Mouse (Mus musculus): Measurements from ENCODE around the gene Ablim2. TPM values are rescaled to one million over a fixed set of nuclear protein-coding genes. Genes with fewer than 3 reads are reported as not detected.

Gene Ablim2
- polyA plus RNA-seq, 1 experiment from 2014 or later, result 16.3 TPM

GRCm38 (mm10) chr5:35892363-35892762 lies 134.7 kb downstream of the Ablim2 start:
- no peaks in the 10 kb centered on the region for H3K9me3 ChIP-seq (ENCODE audit: control insufficient read depth, low read length)
- no peaks in the 10 kb centered on the region for H3K36me3 ChIP-seq (ENCODE audit: control insufficient read depth, insufficient read depth)
- H3K4me3 ChIP-seq (replicated peaks; ENCODE audit: low read length), result no peak overlapping the region
- no peak for ATAC-seq
- peaks cover 35% of the 10 kb centered on the region for H3K4me1 ChIP-seq (replicated peaks; ENCODE audit: control insufficient read depth, insufficient read depth, low read length)
- no peaks in the 10 kb centered on the region for H3K27me3 ChIP-seq (replicated peaks; ENCODE audit: control insufficient read depth, insufficient read depth, low read length)
- no peak overlapping the region for H3K27ac ChIP-seq (ENCODE audit: low read length)
- WGBS, result 84% methylated on average over 3 of the region's 3 CpGs
- no peak overlapping the region for H3K9ac ChIP-seq (replicated peaks; ENCODE audit: low read depth, low read length)
- no peak overlapping the region for H3K4me2 ChIP-seq (ENCODE audit: low read length)

- under 1% methylated on average over 49 of the region's 49 CpGs for WGBS
- H3K36me3 ChIP-seq (ENCODE audit: control insufficient read depth, insufficient read depth), result no peaks in the 10 kb centered on the region
- ATAC-seq, result peak; percentile 94
Observed at GRCm38 (mm10) chr5:35893093-35893804, 135.6 kb downstream of the Ablim2 start, which contains the start of gene Afap1. TSS of gene Afap1 (plus strand) at chr5:35893319.

GRCm38 (mm10) chr5:35893805-35894260 lies 136.2 kb downstream of the Ablim2 start:
- Histone ChIP-seq H3K9ac (replicated peaks; ENCODE audit: low read depth, low read length) (peak overlapping the region; percentile 99), H3K27ac (ENCODE audit: low read length) (peak overlapping the region; percentile 79), H3K27me3 (replicated peaks; ENCODE audit: control insufficient read depth, insufficient read depth, low read length) (no peaks in the 10 kb centered on the region), H3K4me3 (replicated peaks; ENCODE audit: low read length) (peak overlapping the region; percentile 97), H3K36me3 (ENCODE audit: control insufficient read depth, insufficient read depth) (no peaks in the 10 kb centered on the region), H3K4me1 (replicated peaks; ENCODE audit: control insufficient read depth, insufficient read depth, low read length) (peaks cover 45% of the 10 kb centered on the region), H3K4me2 (ENCODE audit: low read length) (peak overlapping the region; percentile 60), H3K9me3 (ENCODE audit: control insufficient read depth, low read length) (no peaks in the 10 kb centered on the region)
- peak; percentile 19; the same call in 1 of the 2 replicates for ATAC-seq
- under 1% methylated on average over 21 of the region's 21 CpGs for WGBS

More at GRCm38 (mm10) chr5:35893093-35893804, 135.6 kb downstream of the Ablim2 start, which contains the start of gene Afap1:
- Histone ChIP-seq H3K9ac (replicated peaks; ENCODE audit: low read depth, low read length) (peak within 1 kb of the TSS; percentile 99), H3K4me3 (replicated peaks; ENCODE audit: low read length) (peak within 1 kb of the TSS; percentile 97), H3K4me2 (ENCODE audit: low read length) (peak within 1 kb of the TSS; percentile 60), H3K9me3 (ENCODE audit: control insufficient read depth, low read length) (no peaks in the 10 kb centered on the region), H3K4me1 (replicated peaks; ENCODE audit: control insufficient read depth, insufficient read depth, low read length) (peaks cover 41% of the 10 kb centered on the region), H3K27ac (ENCODE audit: low read length) (peak within 1 kb of the TSS; percentile 79), H3K27me3 (replicated peaks; ENCODE audit: control insufficient read depth, insufficient read depth, low read length) (no peaks in the 10 kb centered on the region)

GRCm38 (mm10) chr5:35894295-35895047 lies 136.8 kb downstream of the Ablim2 start:
- no peaks in the 10 kb centered on the region for H3K9me3 ChIP-seq (ENCODE audit: control insufficient read depth, low read length)
- WGBS, result 7% methylated on average over 30 of the region's 30 CpGs
- H3K27me3 ChIP-seq (replicated peaks; ENCODE audit: control insufficient read depth, insufficient read depth, low read length), result no peaks in the 10 kb centered on the region
- peak overlapping the region; percentile 97 for H3K4me3 ChIP-seq (replicated peaks; ENCODE audit: low read length)
- peak overlapping the region; percentile 99 for H3K9ac ChIP-seq (replicated peaks; ENCODE audit: low read depth, low read length)
- no peak for ATAC-seq
- H3K36me3 ChIP-seq (ENCODE audit: control insufficient read depth, insufficient read depth), result no peaks in the 10 kb centered on the region
- peak overlapping the region; percentile 60 for H3K4me2 ChIP-seq (ENCODE audit: low read length)
- H3K4me1 ChIP-seq (replicated peaks; ENCODE audit: control insufficient read depth, insufficient read depth, low read length), result peaks cover 45% of the 10 kb centered on the region
- no peak overlapping the region for H3K27ac ChIP-seq (ENCODE audit: low read length)

GRCm38 (mm10) chr5:35895926-35896325 lies 138.2 kb downstream of the Ablim2 start:
- no peak overlapping the region for H3K4me3 ChIP-seq (replicated peaks; ENCODE audit: low read length)
- no peak overlapping the region for H3K27ac ChIP-seq (ENCODE audit: low read length)
- peak overlapping the region; percentile 60 for H3K4me2 ChIP-seq (ENCODE audit: low read length)
- peaks cover 55% of the 10 kb centered on the region for H3K4me1 ChIP-seq (replicated peaks; ENCODE audit: control insufficient read depth, insufficient read depth, low read length)
- no peaks in the 10 kb centered on the region for H3K36me3 ChIP-seq (ENCODE audit: control insufficient read depth, insufficient read depth)
- no peaks in the 10 kb centered on the region for H3K27me3 ChIP-seq (replicated peaks; ENCODE audit: control insufficient read depth, insufficient read depth, low read length)
- no peaks in the 10 kb centered on the region for H3K9me3 ChIP-seq (ENCODE audit: control insufficient read depth, low read length)
- no peak for ATAC-seq
- no peak overlapping the region for H3K9ac ChIP-seq (replicated peaks; ENCODE audit: low read depth, low read length)
- WGBS, result 94% methylated on average over 4 of the region's 4 CpGs

GRCm38 (mm10) chr5:35896556-35896955 lies 138.9 kb downstream of the Ablim2 start:
- WGBS, result 44% methylated on average over 4 of the region's 4 CpGs
- no peaks in the 10 kb centered on the region for H3K9me3 ChIP-seq (ENCODE audit: control insufficient read depth, low read length)
- H3K4me3 ChIP-seq (replicated peaks; ENCODE audit: low read length), result no peak overlapping the region
- H3K27me3 ChIP-seq (replicated peaks; ENCODE audit: control insufficient read depth, insufficient read depth, low read length), result no peaks in the 10 kb centered on the region
- H3K4me2 ChIP-seq (ENCODE audit: low read length), result peak overlapping the region; percentile 22
- no peak for ATAC-seq
- H3K36me3 ChIP-seq (ENCODE audit: control insufficient read depth, insufficient read depth), result no peaks in the 10 kb centered on the region
- peaks cover 60% of the 10 kb centered on the region for H3K4me1 ChIP-seq (replicated peaks; ENCODE audit: control insufficient read depth, insufficient read depth, low read length)
- no peak overlapping the region for H3K9ac ChIP-seq (replicated peaks; ENCODE audit: low read depth, low read length)
- no peak overlapping the region for H3K27ac ChIP-seq (ENCODE audit: low read length)

GRCm38 (mm10) chr5:35897147-35897546 lies 139.5 kb downstream of the Ablim2 start:
- Histone ChIP-seq H3K4me3 (replicated peaks; ENCODE audit: low read length) (no peak overlapping the region), H3K4me1 (replicated peaks; ENCODE audit: control insufficient read depth, insufficient read depth, low read length) (peaks cover 60% of the 10 kb centered on the region), H3K36me3 (ENCODE audit: control insufficient read depth, insufficient read depth) (no peaks in the 10 kb centered on the region), H3K4me2 (ENCODE audit: low read length) (peak overlapping the region; percentile 22; the same call in 1 of the 2 replicates), H3K27me3 (replicated peaks; ENCODE audit: control insufficient read depth, insufficient read depth, low read length) (no peaks in the 10 kb centered on the region), H3K9me3 (ENCODE audit: control insufficient read depth, low read length) (no peaks in the 10 kb centered on the region), H3K27ac (ENCODE audit: low read length) (no peak overlapping the region), H3K9ac (replicated peaks; ENCODE audit: low read depth, low read length) (no peak overlapping the region)
- 52% methylated on average over 4 of the region's 4 CpGs for WGBS
- ATAC-seq, result no peak

- no peak overlapping the region for H3K27ac ChIP-seq (ENCODE audit: low read length)
- H3K9ac ChIP-seq (replicated peaks; ENCODE audit: low read depth, low read length), result no peak overlapping the region
- H3K4me1 ChIP-seq (replicated peaks; ENCODE audit: control insufficient read depth, insufficient read depth, low read length), result peaks cover 54% of the 10 kb centered on the region
- H3K36me3 ChIP-seq (ENCODE audit: control insufficient read depth, insufficient read depth), result no peaks in the 10 kb centered on the region
- H3K9me3 ChIP-seq (ENCODE audit: control insufficient read depth, low read length), result no peaks in the 10 kb centered on the region
- H3K27me3 ChIP-seq (replicated peaks; ENCODE audit: control insufficient read depth, insufficient read depth, low read length), result no peaks in the 10 kb centered on the region
- H3K4me2 ChIP-seq (ENCODE audit: low read length), result no peak overlapping the region
- 68% methylated on average over 4 of the region's 4 CpGs for WGBS
- ATAC-seq, result no peak
- H3K4me3 ChIP-seq (replicated peaks; ENCODE audit: low read length), result no peak overlapping the region
Observed at GRCm38 (mm10) chr5:35898114-35898513, 140.4 kb downstream of the Ablim2 start.

GRCm38 (mm10) chr5:35898994-35899393 lies 141.3 kb downstream of the Ablim2 start:
- H3K36me3 ChIP-seq (ENCODE audit: control insufficient read depth, insufficient read depth), result no peaks in the 10 kb centered on the region
- WGBS, result 74% methylated on average over 3 of the region's 3 CpGs
- H3K27me3 ChIP-seq (replicated peaks; ENCODE audit: control insufficient read depth, insufficient read depth, low read length), result no peaks in the 10 kb centered on the region
- H3K9me3 ChIP-seq (ENCODE audit: control insufficient read depth, low read length), result no peaks in the 10 kb centered on the region
- H3K27ac ChIP-seq (ENCODE audit: low read length), result no peak overlapping the region
- H3K4me2 ChIP-seq (ENCODE audit: low read length), result no peak overlapping the region
- peaks cover 54% of the 10 kb centered on the region for H3K4me1 ChIP-seq (replicated peaks; ENCODE audit: control insufficient read depth, insufficient read depth, low read length)
- ATAC-seq, result no peak
- H3K4me3 ChIP-seq (replicated peaks; ENCODE audit: low read length), result no peak overlapping the region
- H3K9ac ChIP-seq (replicated peaks; ENCODE audit: low read depth, low read length), result no peak overlapping the region

Measured in forebrain, embryonic 16.5 days (tissue).